Mouse (Mus musculus): ENCODE measurements around the gene Tmprss5. TPM values are rescaled to one million over a fixed set of nuclear protein-coding genes. Genes with fewer than 3 reads are reported as not detected.

Gene Tmprss5
- 5.0 and 5.5 TPM in 2 replicates for polyA plus RNA-seq (2014; fragmentation: Nextera tagmentation; extraction: Ambion mirVana)

GRCm38 (mm10) chr9:49081107-49081506 is at the start of gene Tmprss5:
Tmprss5 (plus strand) TSS chr9:49081260.
- Histone ChIP-seq H3K9me3 (ENCODE audit: control insufficient read depth, low read depth, low read length) (no peaks in the 10 kb centered on the region), H3K27ac (ENCODE audit: low read length) (no peak within 1 kb of the TSS), H3K27me3 (ENCODE audit: control insufficient read depth, insufficient read depth, low read length) (no peaks in the 10 kb centered on the region), H3K9ac (replicated peaks; ENCODE audit: low read depth, low read length) (no peak within 1 kb of the TSS), H3K4me2 (replicated peaks; ENCODE audit: low read depth, low read length) (no peak within 1 kb of the TSS), H3K4me1 (ENCODE audit: control insufficient read depth, insufficient read depth, low read length) (no peaks in the 10 kb centered on the region), H3K36me3 (ENCODE audit: control insufficient read depth, insufficient read depth, low read length) (peaks cover 21% of the 10 kb centered on the region; the same call in 1 of the 2 replicates), H3K4me3 (ENCODE audit: low read depth, low read length) (no peak within 1 kb of the TSS)
- no peak for ATAC-seq (ENCODE audit: insufficient number of reproducible peaks, insufficient read depth, low FRiP score, low read depth)
- 65% methylated on average over 5 of the region's 5 CpGs for WGBS

DNA sequence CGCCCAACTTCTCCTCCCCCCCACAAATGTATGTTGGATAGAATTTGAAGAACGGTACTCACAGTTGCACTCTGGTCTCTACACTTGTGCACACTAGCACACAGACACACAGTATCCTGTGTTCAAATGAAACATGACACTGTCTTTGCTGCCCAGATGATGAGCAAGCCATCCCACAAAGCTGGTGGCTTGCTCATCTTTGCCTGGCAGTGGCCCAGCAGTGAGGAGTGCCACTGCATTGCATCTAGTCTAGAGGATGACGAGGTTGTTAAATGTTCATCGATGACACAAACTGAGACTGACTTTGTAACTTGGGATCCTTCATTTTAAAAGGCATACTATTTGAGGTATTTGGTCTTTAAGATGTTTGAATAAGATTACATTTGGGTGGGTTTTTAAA is 46.3 kb upstream of the Tmprss5 start:
- no peak for ATAC-seq (ENCODE audit: insufficient number of reproducible peaks, insufficient read depth, low FRiP score, low read depth)
- H3K36me3 ChIP-seq (ENCODE audit: control insufficient read depth, insufficient read depth, low read length): peaks cover 50% of the 10 kb centered on the region
- H3K4me3 ChIP-seq (ENCODE audit: low read depth, low read length): no peak overlapping the region
- 95% methylated on average over 4 of the region's 4 CpGs for WGBS
- H3K4me2 ChIP-seq (replicated peaks; ENCODE audit: low read depth, low read length): no peak overlapping the region
- no peak overlapping the region for H3K9ac ChIP-seq (replicated peaks; ENCODE audit: low read depth, low read length)
- no peaks in the 10 kb centered on the region for H3K27me3 ChIP-seq (ENCODE audit: control insufficient read depth, insufficient read depth, low read length)
- no peaks in the 10 kb centered on the region for H3K9me3 ChIP-seq (ENCODE audit: control insufficient read depth, low read depth, low read length)
- H3K4me1 ChIP-seq (ENCODE audit: control insufficient read depth, insufficient read depth, low read length): no peaks in the 10 kb centered on the region
- H3K27ac ChIP-seq (ENCODE audit: low read length): no peak overlapping the region

DNA sequence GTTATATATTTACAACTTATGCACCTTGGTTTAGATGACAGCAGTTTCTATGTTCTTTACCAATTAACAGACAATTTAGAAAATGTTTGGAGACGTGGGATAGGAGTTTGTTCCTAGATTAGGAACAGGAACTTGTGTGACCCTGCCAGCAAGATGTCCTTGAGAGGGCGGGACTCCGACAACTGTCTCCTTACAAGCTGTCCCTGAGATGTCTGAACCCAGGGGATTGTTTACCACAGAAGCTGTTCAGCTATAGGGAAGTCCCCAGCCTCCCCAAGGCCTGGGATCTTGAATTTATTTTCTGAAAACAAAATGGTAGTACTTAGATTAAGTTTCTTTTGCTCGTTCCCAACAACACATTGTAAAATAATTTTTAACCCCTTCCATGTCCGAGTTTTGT is 30.2 kb upstream of the Tmprss5 start:
- H3K9me3 ChIP-seq (ENCODE audit: control insufficient read depth, low read depth, low read length): no peaks in the 10 kb centered on the region
- H3K9ac ChIP-seq (replicated peaks; ENCODE audit: low read depth, low read length): no peak overlapping the region
- no peak for ATAC-seq (ENCODE audit: insufficient number of reproducible peaks, insufficient read depth, low FRiP score, low read depth)
- no peak overlapping the region for H3K4me2 ChIP-seq (replicated peaks; ENCODE audit: low read depth, low read length)
- 70% methylated on average over 5 of the region's 5 CpGs for WGBS
- no peak overlapping the region for H3K27ac ChIP-seq (ENCODE audit: low read length)
- H3K4me1 ChIP-seq (ENCODE audit: control insufficient read depth, insufficient read depth, low read length): no peaks in the 10 kb centered on the region
- no peak overlapping the region for H3K4me3 ChIP-seq (ENCODE audit: low read depth, low read length)
- H3K27me3 ChIP-seq (ENCODE audit: control insufficient read depth, insufficient read depth, low read length): no peaks in the 10 kb centered on the region
- H3K36me3 ChIP-seq (ENCODE audit: control insufficient read depth, insufficient read depth, low read length): no peaks in the 10 kb centered on the region

GRCm38 (mm10) chr9:49051349-49051748 is 29.7 kb upstream of the Tmprss5 start:
- Histone ChIP-seq H3K4me2 (replicated peaks; ENCODE audit: low read depth, low read length) (no peak overlapping the region), H3K27me3 (ENCODE audit: control insufficient read depth, insufficient read depth, low read length) (no peaks in the 10 kb centered on the region), H3K27ac (ENCODE audit: low read length) (no peak overlapping the region), H3K36me3 (ENCODE audit: control insufficient read depth, insufficient read depth, low read length) (no peaks in the 10 kb centered on the region), H3K9ac (replicated peaks; ENCODE audit: low read depth, low read length) (no peak overlapping the region), H3K4me3 (ENCODE audit: low read depth, low read length) (no peak overlapping the region), H3K4me1 (ENCODE audit: control insufficient read depth, insufficient read depth, low read length) (peaks cover 3% of the 10 kb centered on the region; the same call in 1 of the 2 replicates), H3K9me3 (ENCODE audit: control insufficient read depth, low read depth, low read length) (no peaks in the 10 kb centered on the region)
- WGBS: 11% methylated on average over 5 of the region's 5 CpGs
- ATAC-seq (ENCODE audit: insufficient number of reproducible peaks, insufficient read depth, low FRiP score, low read depth): no peak

GRCm38 (mm10) chr9:49054028-49054427 is 27.0 kb upstream of the Tmprss5 start:
- no peak overlapping the region for H3K4me3 ChIP-seq (ENCODE audit: low read depth, low read length)
- H3K9ac ChIP-seq (replicated peaks; ENCODE audit: low read depth, low read length): no peak overlapping the region
- peaks cover 3% of the 10 kb centered on the region; the same call in 1 of the 2 replicates for H3K36me3 ChIP-seq (ENCODE audit: control insufficient read depth, insufficient read depth, low read length)
- H3K9me3 ChIP-seq (ENCODE audit: control insufficient read depth, low read depth, low read length): no peaks in the 10 kb centered on the region
- H3K27me3 ChIP-seq (ENCODE audit: control insufficient read depth, insufficient read depth, low read length): no peaks in the 10 kb centered on the region
- no peak overlapping the region for H3K4me2 ChIP-seq (replicated peaks; ENCODE audit: low read depth, low read length)
- 71% methylated on average over 3 of the region's 3 CpGs for WGBS
- no peak overlapping the region for H3K27ac ChIP-seq (ENCODE audit: low read length)
- ATAC-seq (ENCODE audit: insufficient number of reproducible peaks, insufficient read depth, low FRiP score, low read depth): no peak
- H3K4me1 ChIP-seq (ENCODE audit: control insufficient read depth, insufficient read depth, low read length): peaks cover 10% of the 10 kb centered on the region

DNA sequence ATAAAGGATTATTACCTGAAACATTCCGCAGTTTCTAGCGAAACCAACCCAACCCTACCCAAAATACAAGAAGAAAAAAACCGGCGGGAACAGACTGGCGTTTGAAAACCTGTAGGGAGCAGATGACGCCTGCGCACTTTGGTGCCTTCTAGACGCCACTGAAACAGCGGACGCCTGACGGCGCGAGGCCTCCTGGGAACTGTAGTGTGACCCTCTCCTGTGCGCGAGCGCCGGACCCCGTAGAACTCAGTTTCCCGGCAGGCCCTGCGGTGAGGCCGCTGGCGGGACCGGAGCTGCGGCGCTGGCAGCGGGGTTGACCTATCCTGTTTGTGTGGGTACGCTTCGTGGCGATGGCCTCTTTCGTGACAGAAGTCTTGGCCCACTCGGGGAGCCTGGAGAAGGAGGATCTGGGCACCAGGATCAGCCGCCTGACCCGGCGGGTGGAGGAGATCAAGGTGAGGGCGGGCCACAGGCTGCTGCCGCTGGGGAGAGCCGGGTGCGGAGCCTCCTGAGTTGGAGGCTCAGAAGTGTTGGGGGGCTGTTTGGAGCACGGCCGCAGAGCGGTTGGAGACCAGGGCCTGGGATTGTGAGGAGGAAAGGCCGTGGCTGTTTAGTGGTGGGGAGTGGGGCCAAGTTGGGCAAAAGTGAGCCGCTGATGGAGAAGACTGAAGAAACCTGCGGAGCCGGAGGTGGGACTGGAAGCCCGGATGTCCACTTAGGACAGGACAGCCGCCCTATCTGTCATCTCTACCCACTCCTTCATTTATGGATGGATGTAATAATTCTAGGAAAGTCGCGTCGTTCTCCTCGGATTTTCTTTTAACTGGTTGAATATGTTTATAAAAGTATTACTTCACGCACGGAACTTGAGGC is 25.5 kb upstream of the Tmprss5 start, which contains the start of gene Zw10:
Zw10 (plus strand) TSS at position 281 of the 873 bp plus-strand sequence.
- ATAC-seq (ENCODE audit: insufficient number of reproducible peaks, insufficient read depth, low FRiP score, low read depth): peak; percentile 99
- WGBS: under 1% methylated on average over 53 of the region's 53 CpGs
- Histone ChIP-seq H3K4me1 (ENCODE audit: control insufficient read depth, insufficient read depth, low read length) (peaks cover 10% of the 10 kb centered on the region), H3K9me3 (ENCODE audit: control insufficient read depth, low read depth, low read length) (no peaks in the 10 kb centered on the region), H3K4me2 (replicated peaks; ENCODE audit: low read depth, low read length) (peak within 1 kb of the TSS; percentile 61), H3K9ac (replicated peaks; ENCODE audit: low read depth, low read length) (peak within 1 kb of the TSS; percentile 83), H3K27me3 (ENCODE audit: control insufficient read depth, insufficient read depth, low read length) (no peaks in the 10 kb centered on the region), H3K36me3 (ENCODE audit: control insufficient read depth, insufficient read depth, low read length) (peaks cover 4% of the 10 kb centered on the region), H3K27ac (ENCODE audit: low read length) (peak within 1 kb of the TSS; percentile 55; the same call in 1 of the 2 replicates), H3K4me3 (ENCODE audit: low read depth, low read length) (peak within 1 kb of the TSS; percentile 89)

DNA sequence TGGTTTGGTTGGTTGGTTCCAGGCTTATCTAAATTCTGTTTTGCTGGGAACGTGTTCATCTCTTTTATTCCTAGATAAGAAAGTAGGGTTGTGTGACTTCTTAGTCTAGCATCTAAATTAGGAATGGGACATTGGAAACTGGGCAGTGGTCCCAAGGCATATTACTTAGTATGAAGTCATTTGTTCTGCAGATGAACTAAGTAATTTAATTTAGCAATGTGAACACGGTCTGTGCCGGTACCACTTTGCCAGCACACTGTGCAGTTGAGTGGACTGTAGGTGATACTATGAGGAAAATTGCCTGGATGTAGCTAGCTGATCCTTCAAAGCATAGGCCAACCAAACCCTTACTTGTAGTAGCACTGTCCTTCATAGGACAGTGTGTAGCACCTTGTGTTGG is 4.2 kb upstream of the Tmprss5 start:
- 91% methylated on average over 3 of the region's 3 CpGs for WGBS
- H3K36me3 ChIP-seq (ENCODE audit: control insufficient read depth, insufficient read depth, low read length): peaks cover 48% of the 10 kb centered on the region
- H3K4me3 ChIP-seq (ENCODE audit: low read depth, low read length): no peak overlapping the region
- no peak overlapping the region for H3K4me2 ChIP-seq (replicated peaks; ENCODE audit: low read depth, low read length)
- no peaks in the 10 kb centered on the region for H3K9me3 ChIP-seq (ENCODE audit: control insufficient read depth, low read depth, low read length)
- no peak overlapping the region for H3K9ac ChIP-seq (replicated peaks; ENCODE audit: low read depth, low read length)
- no peak for ATAC-seq (ENCODE audit: insufficient number of reproducible peaks, insufficient read depth, low FRiP score, low read depth)
- H3K4me1 ChIP-seq (ENCODE audit: control insufficient read depth, insufficient read depth, low read length): no peaks in the 10 kb centered on the region
- H3K27ac ChIP-seq (ENCODE audit: low read length): no peak overlapping the region
- no peaks in the 10 kb centered on the region for H3K27me3 ChIP-seq (ENCODE audit: control insufficient read depth, insufficient read depth, low read length)

- ATAC-seq (ENCODE audit: insufficient number of reproducible peaks, insufficient read depth, low FRiP score, low read depth): no peak
- Histone ChIP-seq H3K9me3 (ENCODE audit: control insufficient read depth, low read depth, low read length) (no peaks in the 10 kb centered on the region), H3K27ac (ENCODE audit: low read length) (no peak overlapping the region), H3K4me3 (ENCODE audit: low read depth, low read length) (no peak overlapping the region), H3K27me3 (ENCODE audit: control insufficient read depth, insufficient read depth, low read length) (no peaks in the 10 kb centered on the region), H3K9ac (replicated peaks; ENCODE audit: low read depth, low read length) (no peak overlapping the region), H3K4me2 (replicated peaks; ENCODE audit: low read depth, low read length) (no peak overlapping the region), H3K4me1 (ENCODE audit: control insufficient read depth, insufficient read depth, low read length) (no peaks in the 10 kb centered on the region), H3K36me3 (ENCODE audit: control insufficient read depth, insufficient read depth, low read length) (peaks cover 21% of the 10 kb centered on the region; the same call in 1 of the 2 replicates)
- WGBS: 11% methylated on average over 4 of the region's 4 CpGs
These were observed 501 bp downstream of the Tmprss5 start for GRCm38 (mm10) chr9:49081561-49081960.
